Mouse (Mus musculus): ENCODE results near the gene Ntn4. TPM values are rescaled to one million over a fixed set of nuclear protein-coding genes. Genes with fewer than 3 reads are reported as not detected.

Ntn4 gene
- polyA plus RNA-seq, 2 experiments, result 1.4 to 3.6 TPM

DNA sequence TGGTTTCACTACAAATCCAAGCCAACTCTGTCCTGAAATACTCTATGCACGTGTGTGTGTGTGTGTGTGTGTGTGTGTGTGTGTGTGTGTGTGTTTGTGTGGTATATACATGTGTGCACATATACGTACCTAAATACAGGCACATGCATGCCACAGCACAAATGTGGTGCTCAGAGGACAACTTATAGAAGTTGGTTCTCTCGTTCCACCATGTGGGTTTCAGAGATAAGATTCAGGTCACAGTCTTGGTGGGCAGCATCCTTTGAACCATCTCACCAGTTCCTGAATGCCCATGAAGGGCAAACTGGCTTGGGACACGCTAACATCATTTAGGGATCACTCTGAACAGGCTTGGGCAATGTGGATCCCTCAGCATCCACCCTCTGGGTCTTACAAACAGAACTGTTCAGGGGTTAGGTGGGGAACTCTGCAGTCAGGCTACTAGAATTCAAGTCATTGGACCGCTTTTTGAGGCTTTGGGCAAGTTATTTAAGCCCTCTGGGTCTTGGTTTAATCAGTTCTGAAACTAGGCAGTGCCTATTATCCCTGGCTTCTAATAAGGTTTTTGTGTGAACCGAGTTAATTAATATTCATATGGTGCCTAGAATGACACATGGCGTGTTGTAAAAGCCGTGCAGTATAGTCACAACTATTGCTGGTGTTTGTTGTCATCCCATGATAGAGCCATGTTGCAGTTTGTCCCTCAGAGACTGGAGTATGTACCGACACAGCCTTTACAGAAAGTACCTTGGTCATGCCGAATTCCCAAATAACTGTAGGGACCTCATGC is 59.4 kb downstream of the Ntn4 start:
- H3K9me3 ChIP-seq (ENCODE audit: control insufficient read depth, low read length), result no peaks in the 10 kb centered on the region
- no peak overlapping the region for H3K27ac ChIP-seq (replicated peaks; ENCODE audit: low read depth, low read length)
- H3K4me3 ChIP-seq (replicated peaks; ENCODE audit: low read length), result no peak overlapping the region
- H3K4me2 ChIP-seq (replicated peaks; ENCODE audit: low read depth, low read length, severe bottlenecking), result no peak overlapping the region
- H3K9ac ChIP-seq (ENCODE audit: low read depth, low read length, severe bottlenecking), result no peak overlapping the region
- ATAC-seq (ENCODE audit: low FRiP score, low read depth) (no peak), DNase-seq (ENCODE audit: low spot score) (no peak)
- no peaks in the 10 kb centered on the region for H3K4me1 ChIP-seq (ENCODE audit: control insufficient read depth, insufficient read depth, low read length)
- 83% methylated on average over 10 of the region's 10 CpGs for WGBS
- no peak for TF ChIP-seq POLR2A (IDR thresholded peaks at IDR 0.05; ENCODE audit: borderline replicate concordance, extremely low read depth, insufficient read depth, insufficient read length)
- H3K36me3 ChIP-seq (ENCODE audit: control insufficient read depth, insufficient read depth, low read length), result no peaks in the 10 kb centered on the region
- H3K27me3 ChIP-seq (ENCODE audit: control insufficient read depth, insufficient read depth, low read length), result no peaks in the 10 kb centered on the region

- Histone ChIP-seq H3K27ac (replicated peaks; ENCODE audit: low read depth, low read length) (no peak overlapping the region), H3K4me2 (replicated peaks; ENCODE audit: low read depth, low read length, severe bottlenecking) (no peak overlapping the region), H3K36me3 (ENCODE audit: control insufficient read depth, insufficient read depth, low read length) (no peaks in the 10 kb centered on the region), H3K4me1 (ENCODE audit: control insufficient read depth, insufficient read depth, low read length) (no peaks in the 10 kb centered on the region), H3K4me3 (replicated peaks; ENCODE audit: low read length) (no peak overlapping the region), H3K9me3 (ENCODE audit: control insufficient read depth, low read length) (no peaks in the 10 kb centered on the region), H3K9ac (ENCODE audit: low read depth, low read length, severe bottlenecking) (no peak overlapping the region), H3K27me3 (ENCODE audit: control insufficient read depth, insufficient read depth, low read length) (no peaks in the 10 kb centered on the region)
- WGBS, result 86% methylated on average over 21 of the region's 21 CpGs
- DNase-seq (ENCODE audit: low spot score), result no peak
- TF ChIP-seq POLR2A (IDR thresholded peaks at IDR 0.05; ENCODE audit: borderline replicate concordance, extremely low read depth, insufficient read depth, insufficient read length), result no peak
- ATAC-seq (ENCODE audit: low FRiP score, low read depth), result no peak
These were observed 60.3 kb downstream of the Ntn4 start for GRCm38 (mm10) chr10:93700589-93701363.

DNA sequence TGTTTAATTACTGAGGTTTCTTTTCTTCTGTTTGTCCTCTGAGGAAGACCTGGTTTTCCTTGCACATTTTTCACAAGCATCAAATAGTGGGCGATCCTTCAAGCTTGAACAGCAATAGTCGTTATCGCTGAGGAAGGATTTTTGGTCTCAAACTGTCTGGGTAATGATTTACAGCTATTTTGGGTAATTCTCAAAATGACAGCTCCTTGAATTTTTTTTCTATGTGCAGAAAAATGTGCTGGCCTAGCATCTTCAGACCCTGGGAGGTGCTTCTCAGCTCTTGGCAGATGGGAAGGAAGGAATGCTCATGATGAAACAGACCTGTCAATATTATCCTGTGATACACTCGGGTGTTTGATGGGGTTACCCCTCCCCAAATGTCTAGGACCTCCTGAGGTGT is 63.5 kb downstream of the Ntn4 start:
- Histone ChIP-seq H3K4me2 (replicated peaks; ENCODE audit: low read depth, low read length, severe bottlenecking) (no peak overlapping the region), H3K9me3 (ENCODE audit: control insufficient read depth, low read length) (no peaks in the 10 kb centered on the region), H3K4me3 (replicated peaks; ENCODE audit: low read length) (no peak overlapping the region), H3K9ac (ENCODE audit: low read depth, low read length, severe bottlenecking) (no peak overlapping the region), H3K36me3 (ENCODE audit: control insufficient read depth, insufficient read depth, low read length) (no peaks in the 10 kb centered on the region), H3K27ac (replicated peaks; ENCODE audit: low read depth, low read length) (no peak overlapping the region), H3K27me3 (ENCODE audit: control insufficient read depth, insufficient read depth, low read length) (no peaks in the 10 kb centered on the region), H3K4me1 (ENCODE audit: control insufficient read depth, insufficient read depth, low read length) (no peaks in the 10 kb centered on the region)
- 76% methylated on average over 4 of the region's 4 CpGs for WGBS
- TF ChIP-seq POLR2A (IDR thresholded peaks at IDR 0.05; ENCODE audit: borderline replicate concordance, extremely low read depth, insufficient read depth, insufficient read length), result no peak
- ATAC-seq (ENCODE audit: low FRiP score, low read depth) (no peak), DNase-seq (ENCODE audit: low spot score) (no peak)

GRCm38 (mm10) chr10:93707149-93708075 is 66.9 kb downstream of the Ntn4 start:
- Histone ChIP-seq H3K9me3 (ENCODE audit: control insufficient read depth, low read length) (no peaks in the 10 kb centered on the region), H3K36me3 (ENCODE audit: control insufficient read depth, insufficient read depth, low read length) (0 out of 2 replicates have a peak, but pooled peaks cover 13% of the 10 kb centered on the region), H3K9ac (ENCODE audit: low read depth, low read length, severe bottlenecking) (no peak overlapping the region), H3K4me3 (replicated peaks; ENCODE audit: low read length) (no peak overlapping the region), H3K4me2 (replicated peaks; ENCODE audit: low read depth, low read length, severe bottlenecking) (no peak overlapping the region), H3K27me3 (ENCODE audit: control insufficient read depth, insufficient read depth, low read length) (no peaks in the 10 kb centered on the region), H3K27ac (replicated peaks; ENCODE audit: low read depth, low read length) (no peak overlapping the region), H3K4me1 (ENCODE audit: control insufficient read depth, insufficient read depth, low read length) (no peaks in the 10 kb centered on the region)
- ATAC-seq (ENCODE audit: low FRiP score, low read depth) (no peak), DNase-seq (ENCODE audit: low spot score) (no peak)
- WGBS, result 69% methylated on average over 21 of the region's 21 CpGs
- TF ChIP-seq POLR2A (IDR thresholded peaks at IDR 0.05; ENCODE audit: borderline replicate concordance, extremely low read depth, insufficient read depth, insufficient read length), result no peak

GRCm38 (mm10) chr10:93708076-93708473 is 67.6 kb downstream of the Ntn4 start:
- Histone ChIP-seq H3K36me3 (ENCODE audit: control insufficient read depth, insufficient read depth, low read length) (peaks cover 13% of the 10 kb centered on the region; the same call in 1 of the 2 replicates), H3K27me3 (ENCODE audit: control insufficient read depth, insufficient read depth, low read length) (no peaks in the 10 kb centered on the region), H3K4me1 (ENCODE audit: control insufficient read depth, insufficient read depth, low read length) (no peaks in the 10 kb centered on the region), H3K27ac (replicated peaks; ENCODE audit: low read depth, low read length) (no peak overlapping the region), H3K9ac (ENCODE audit: low read depth, low read length, severe bottlenecking) (no peak overlapping the region), H3K4me2 (replicated peaks; ENCODE audit: low read depth, low read length, severe bottlenecking) (no peak overlapping the region), H3K9me3 (ENCODE audit: control insufficient read depth, low read length) (no peaks in the 10 kb centered on the region), H3K4me3 (replicated peaks; ENCODE audit: low read length) (no peak overlapping the region)
- ATAC-seq (ENCODE audit: low FRiP score, low read depth), result no peak
- no peak for TF ChIP-seq POLR2A (IDR thresholded peaks at IDR 0.05; ENCODE audit: borderline replicate concordance, extremely low read depth, insufficient read depth, insufficient read length)
- 70% methylated on average over 6 of the region's 6 CpGs for WGBS
- no peak for DNase-seq (ENCODE audit: low spot score)

All from limb, embryonic 14.5 days (tissue).